Mouse (Mus musculus) kidney, postnatal 25 days (tissue): ENCODE data around the gene Trmt112.

Source experiments
- DNase-seq, 2 experiments: peaks; one replicate each; pipeline ENCODE4 v3.0.0; 2021; ENCODE audit warnings: mixed read lengths in 2 of 2

Gene Trmt112

DNA sequence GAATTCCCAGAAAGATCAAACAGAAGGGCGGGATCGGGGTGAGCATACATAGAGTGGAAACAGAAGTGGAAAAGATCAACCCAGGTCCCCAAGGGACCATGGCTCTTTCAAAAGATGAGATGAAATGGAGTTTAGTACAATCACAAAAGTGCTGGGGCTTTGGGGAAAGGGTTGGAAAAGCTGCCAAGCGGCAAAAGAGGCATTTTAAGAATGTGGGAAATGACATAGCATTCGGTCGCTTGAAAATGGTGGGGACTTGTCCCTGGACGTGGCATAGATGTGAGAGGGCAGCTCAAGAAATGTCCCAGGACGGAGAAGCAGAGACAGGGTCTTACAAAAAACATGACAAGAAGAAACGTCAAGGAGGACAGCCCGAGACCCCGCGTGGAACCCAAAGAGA is 477 bp upstream of the Trmt112 start:
- no peak for DNase-seq

- peak; percentile 58 to 84 for DNase-seq
These were observed 808 bp downstream of the Trmt112 start for GRCm38 (mm10) chr19:6910306-6910705.

- peak in 1 of 2 experiments; percentile 51 for DNase-seq
These were observed 1.9 kb downstream of the Trmt112 start for GRCm38 (mm10) chr19:6911101-6912074.

DNA sequence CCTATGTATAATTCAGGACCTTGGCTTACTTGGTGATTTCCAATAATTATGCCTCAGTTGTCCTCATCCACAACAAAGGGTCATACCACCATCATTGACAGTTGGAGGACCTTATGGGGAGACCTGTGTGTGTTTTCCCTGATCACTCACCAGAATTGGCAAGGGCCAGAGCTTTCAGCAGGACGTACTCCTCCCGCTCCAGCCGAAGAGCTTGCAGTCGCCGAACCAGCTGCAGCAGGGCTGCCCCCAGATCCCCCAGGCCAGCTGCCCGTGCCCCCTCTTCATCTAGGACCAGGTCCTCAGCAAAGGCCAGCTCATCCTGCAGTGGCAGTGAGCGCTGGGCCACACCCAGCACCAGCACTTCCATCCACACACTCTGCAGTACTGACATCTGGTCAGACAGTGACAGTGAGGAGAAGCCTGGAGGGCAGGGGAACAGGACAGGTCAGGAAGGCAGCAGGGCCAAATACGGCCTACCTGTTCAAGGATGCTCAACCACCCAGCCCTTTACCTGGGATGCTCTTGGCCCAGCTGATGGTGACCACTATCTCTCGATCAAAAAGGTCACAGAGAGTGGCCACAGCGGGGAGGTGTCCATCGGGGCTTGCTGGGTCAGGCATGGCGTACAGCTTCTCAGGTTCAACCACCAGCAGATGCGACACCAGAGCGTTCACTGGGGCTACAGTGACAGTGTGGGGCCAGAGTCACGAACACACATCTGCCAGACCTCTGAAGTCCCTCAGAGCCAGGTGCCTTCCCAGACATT is 2.9 kb downstream of the Trmt112 start:
- DNase-seq = peak in 1 of 2 experiments; percentile 45

DNA sequence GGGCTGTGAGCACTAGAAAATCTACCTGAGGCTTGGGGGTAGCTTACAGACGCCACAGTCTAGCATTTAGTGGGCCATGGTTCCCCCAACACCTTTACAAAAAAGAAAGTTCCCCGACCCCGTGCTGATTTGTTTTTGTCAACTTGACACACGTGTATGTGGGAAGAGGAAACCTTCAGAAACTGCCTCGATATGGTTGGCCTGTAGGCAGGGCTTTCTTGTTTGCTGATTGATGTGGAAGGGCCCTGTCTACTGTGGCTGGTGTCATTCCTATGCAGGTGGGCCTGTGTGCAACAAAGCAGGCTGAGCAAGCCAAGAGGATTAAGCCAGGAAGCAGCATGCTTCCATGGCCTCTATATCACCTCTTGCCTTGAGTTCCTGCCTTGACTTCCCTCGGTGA is 3.5 kb downstream of the Trmt112 start:
- DNase-seq = peak in 1 of 2 experiments; percentile 16

- DNase-seq = peak in 1 of 2 experiments; percentile 35
These were observed 4.5 kb downstream of the Trmt112 start for GRCm38 (mm10) chr19:6913991-6914390.

DNA sequence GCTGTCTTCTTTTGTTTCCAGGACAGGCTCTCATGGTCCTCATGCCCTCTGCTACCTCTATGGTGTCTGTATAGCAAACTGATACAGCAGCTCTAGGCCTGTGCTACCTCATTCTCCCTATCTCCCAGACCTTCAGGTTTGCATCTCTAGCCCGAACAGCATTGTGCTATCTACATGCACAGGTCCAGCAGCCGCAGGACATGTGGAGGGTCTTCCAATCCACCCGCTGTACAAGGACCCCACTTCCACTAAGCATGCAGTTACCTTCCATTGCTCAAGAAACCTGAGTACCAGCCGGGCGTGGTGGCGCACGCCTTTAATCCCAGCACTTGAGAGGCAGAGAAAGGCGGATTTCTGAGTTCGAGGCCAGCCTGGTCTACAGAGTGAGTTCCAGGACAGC is 5.0 kb downstream of the Trmt112 start:
- peak in 1 of 2 experiments; percentile 31 for DNase-seq

GRCm38 (mm10) chr19:6915276-6915675 is 5.8 kb downstream of the Trmt112 start:
- DNase-seq = peak in 1 of 2 experiments; percentile 23

DNA sequence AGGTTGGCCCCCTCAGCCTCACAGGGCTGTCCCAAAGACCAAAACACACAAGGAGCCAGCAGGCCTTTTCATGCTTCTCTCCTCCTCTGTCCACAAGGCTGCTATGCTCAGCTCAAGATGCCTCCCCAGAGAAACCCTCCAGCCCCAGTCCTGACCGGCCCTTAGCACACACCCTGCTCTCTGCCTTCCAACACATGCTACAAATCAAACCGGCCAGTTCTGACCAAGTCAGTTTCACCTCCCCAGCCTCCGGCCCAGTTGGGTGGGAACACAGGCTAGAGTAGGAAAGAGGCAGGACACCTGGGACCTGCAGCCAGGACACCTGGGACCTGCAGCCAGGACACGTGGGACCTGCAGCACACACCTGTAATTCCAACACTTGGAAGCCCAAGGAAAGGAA is 7.0 kb downstream of the Trmt112 start:
- DNase-seq = peak in 1 of 2 experiments; percentile 48

DNA sequence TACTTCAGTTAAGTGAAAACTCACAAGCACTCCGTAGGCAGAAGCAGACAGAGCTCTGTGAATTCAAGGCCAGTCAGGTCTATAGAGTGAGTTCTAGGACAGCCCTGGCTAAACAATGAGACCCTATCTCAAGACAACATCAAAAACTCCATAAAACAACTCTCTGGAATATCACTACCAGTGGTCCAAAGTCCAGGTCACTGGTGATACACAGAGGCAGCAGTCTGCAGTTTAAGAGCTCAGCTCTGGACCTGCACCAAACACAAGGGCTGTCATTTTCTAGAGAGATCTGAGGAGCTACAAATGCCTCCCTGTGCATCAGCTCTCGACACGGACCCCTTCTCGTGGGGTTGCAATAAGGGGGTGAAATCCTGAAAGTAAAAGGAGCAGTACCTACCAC is 8.8 kb downstream of the Trmt112 start:
- no peak for DNase-seq

GRCm38 (mm10) chr19:6919431-6919830 is 9.9 kb downstream of the Trmt112 start:
- no peak for DNase-seq

GRCm38 (mm10) chr19:6919876-6920740 is 10.6 kb downstream of the Trmt112 start:
- DNase-seq = peak; percentile 79 to 94

DNA sequence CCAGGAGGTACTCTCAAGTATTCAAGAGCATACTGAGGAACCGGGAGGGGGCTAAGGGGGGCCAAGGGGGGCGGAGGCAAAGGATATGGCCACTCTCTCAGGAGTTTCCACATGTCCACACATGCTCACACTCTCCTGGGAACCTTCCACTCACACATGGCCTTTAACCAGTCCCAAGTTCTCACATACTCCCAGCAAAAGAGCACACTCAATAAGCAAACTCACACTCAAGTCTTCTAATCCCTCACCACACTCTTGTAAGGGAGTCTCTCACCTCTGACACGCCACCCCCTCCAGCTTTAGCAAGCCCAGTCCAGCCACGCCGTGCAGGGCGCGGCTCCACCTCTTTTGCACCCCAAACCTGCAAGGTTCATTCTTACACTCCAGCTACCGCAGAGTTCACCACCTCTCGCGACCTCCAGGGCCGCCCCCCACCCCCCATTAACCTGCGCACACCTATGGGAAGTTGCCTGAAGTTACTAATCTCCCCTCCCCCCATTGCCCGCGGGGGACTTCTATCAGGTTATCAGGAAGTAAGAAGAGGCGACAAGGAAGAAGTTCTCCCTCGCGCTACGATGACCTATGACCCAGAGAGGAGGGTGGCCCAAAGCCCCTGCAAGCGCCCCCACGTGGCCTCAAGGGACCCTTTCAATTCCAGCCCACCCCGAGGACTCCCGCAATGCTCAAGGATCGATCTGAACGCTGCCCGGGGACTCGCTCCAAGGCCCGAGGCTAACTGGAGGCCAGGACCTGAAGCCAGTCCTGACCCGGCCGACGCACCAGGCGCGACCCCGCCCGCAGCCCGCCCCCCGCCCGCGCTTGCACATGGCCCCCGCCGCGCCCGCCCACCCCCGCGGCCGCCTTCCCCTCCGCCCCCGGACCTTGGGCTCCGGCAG is 11.5 kb downstream of the Trmt112 start:
- DNase-seq = peak; percentile 63 to 81

GRCm38 (mm10) chr19:6921647-6922567 is 12.4 kb downstream of the Trmt112 start, which contains the start of gene Esrra:
TSS of gene Esrra (minus strand) at chr19:6921813.
- peak; percentile 100 for DNase-seq

- no peak for DNase-seq
These were observed 13.6 kb downstream of the Trmt112 start for GRCm38 (mm10) chr19:6922901-6923735.

GRCm38 (mm10) chr19:6924461-6925306 is 15.2 kb downstream of the Trmt112 start:
- peak; percentile 90 to 96 for DNase-seq

DNA sequence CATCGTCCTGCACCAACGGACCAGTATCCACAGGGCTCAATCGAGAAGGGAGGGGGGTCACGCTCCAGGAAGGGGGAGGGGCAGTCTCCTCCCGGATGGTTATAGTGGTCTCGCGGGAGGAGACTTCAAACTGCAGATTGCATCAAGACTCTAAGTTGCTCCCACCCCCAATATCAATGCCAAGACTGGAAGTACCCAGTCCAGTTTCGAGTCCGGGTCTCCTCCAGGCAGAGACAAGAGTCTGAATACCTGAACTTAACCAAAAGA is 15.7 kb downstream of the Trmt112 start, which contains the start of gene Catsperz:
TSS of gene Catsperz (minus strand) at position 74 of the 267 bp plus-strand sequence.
- DNase-seq = peak in 1 of 2 experiments; percentile 49

GRCm38 (mm10) chr19:6925611-6926329 is 16.3 kb downstream of the Trmt112 start:
- peak in 1 of 2 experiments; percentile 64 for DNase-seq
